Mouse (Mus musculus) kidney, postnatal 10 days (tissue): Measurements from ENCODE around the gene Sdc3.

ENCODE experiments used
- DNase-seq: peaks from one replicate; pipeline ENCODE4 v3.0.0; 2021; ENCODE audit warnings: mixed read lengths

Gene Sdc3

DNA sequence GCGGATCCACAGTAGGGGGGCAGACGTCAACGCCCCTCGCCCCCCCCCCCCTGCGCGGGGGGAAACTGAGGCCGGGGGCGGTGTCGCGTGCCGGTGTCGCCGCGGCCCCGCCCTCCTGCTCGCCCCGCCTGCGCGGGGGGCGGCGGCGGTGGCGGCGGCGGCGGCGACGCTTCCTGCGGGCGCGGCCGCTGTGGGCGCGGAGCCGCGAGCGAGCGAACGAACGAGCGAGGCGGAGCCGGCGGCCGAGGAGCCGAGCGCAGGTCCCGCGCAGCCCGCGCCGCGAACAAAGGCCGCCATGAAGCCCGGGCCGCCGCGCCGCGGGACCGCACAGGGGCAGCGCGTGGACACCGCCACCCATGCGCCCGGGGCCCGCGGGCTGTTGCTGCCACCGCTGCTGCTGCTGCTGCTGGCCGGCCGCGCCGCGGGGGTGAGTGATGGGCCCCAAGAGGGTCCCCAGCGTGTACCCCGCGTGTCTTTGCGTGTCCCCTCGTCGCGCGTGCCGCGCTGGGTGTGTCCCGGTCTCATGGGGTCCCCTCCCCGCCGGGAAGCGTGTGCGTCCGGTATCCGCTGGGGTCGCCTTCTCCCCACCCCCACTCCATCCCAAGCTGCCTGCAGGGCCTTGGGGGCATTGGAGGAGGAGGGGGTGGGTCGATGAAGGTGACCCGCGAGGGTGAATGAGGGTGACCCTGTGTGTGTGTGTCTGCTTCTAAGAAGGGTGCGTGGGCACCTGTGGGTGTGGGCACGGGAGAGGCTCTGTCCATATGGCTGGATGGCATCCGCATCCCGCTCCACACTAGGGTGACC lies at the start of gene Sdc3:
Gene Sdc3, plus strand, starts transcription at position 162 of the 804 bp plus-strand sequence.
- DNase-seq: peak; percentile 69

DNA sequence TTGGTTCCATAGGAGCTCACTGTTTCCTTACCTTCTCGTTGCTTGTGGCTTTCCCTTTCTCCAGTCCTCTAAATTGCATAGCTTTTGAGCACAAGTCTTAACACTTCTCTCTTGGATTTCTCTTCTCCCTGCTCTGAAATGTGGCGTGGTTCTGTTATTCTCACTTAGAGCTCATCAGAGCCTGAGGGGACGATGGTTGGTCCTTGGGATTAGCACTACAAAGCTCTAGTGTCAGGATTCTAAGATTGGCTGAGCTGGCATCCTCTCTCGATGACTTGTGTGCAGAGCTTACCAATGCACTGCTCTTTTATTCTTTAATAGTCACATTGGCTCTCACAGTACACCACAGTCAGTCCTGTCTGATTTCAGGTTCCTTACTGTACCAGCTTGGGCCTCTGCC lies 48.3 kb upstream of the Sdc3 start:
- no peak for DNase-seq

DNA sequence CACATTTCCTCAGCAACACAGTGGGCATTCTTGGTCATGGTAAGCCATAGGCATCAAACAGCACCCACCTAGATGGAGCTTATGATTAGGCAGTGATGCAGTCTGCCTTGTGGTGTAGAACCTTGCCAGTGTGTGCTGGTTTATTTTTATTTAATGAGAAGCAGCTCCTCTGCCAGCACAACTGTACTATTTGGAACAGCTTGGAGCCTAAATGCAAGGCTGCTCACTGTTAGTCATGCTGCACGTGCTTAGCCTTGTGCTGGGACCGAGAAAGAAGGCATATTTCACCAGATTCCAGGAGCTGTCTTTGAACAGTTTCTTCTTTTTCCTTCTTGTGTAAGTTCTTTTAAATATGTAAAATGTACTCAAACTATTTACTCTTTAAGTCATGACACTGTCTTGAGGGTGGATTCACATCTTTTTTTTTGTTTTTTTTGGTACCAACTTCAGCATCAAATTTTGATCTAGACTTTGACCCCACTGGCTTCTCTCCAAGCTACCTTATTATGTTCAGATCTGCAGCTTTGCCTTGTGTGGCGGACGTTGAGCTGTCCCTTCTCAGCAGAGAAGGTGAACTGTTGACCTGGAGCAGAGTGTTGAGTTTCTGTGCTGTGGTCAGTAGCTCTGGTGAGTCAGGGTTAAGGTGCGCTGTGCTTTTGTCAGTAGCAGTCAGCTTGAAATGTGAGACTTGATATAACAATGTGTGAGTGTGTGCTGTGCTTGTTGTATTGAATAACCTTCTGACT lies 46.6 kb upstream of the Sdc3 start:
- peak; percentile 38 for DNase-seq

GRCm38 (mm10) chr4:130749566-130749965 lies 42.8 kb upstream of the Sdc3 start:
- DNase-seq: no peak

GRCm38 (mm10) chr4:130751966-130752365 lies 40.4 kb upstream of the Sdc3 start:
- no peak for DNase-seq

GRCm38 (mm10) chr4:130752591-130752990 lies 39.7 kb upstream of the Sdc3 start:
- peak; percentile 47 for DNase-seq

DNA sequence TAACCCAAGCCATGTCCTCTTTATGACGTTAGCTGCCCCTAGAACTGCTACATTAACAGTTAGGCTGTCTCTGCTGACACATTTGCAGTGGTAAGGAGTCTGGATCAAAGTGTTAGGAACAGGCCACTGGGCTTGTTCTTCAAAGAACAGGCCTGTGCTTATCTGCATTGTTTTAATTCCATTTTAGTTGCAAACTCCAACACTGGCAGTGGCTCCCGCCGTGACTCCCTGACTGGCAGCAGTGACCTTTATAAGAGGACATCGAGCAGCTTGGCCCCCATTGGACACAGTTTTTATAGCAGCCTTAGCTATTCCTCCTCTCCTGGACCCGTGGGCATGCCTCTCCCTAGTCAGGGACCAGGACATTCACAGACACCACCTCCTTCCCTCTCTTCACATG lies 38.6 kb upstream of the Sdc3 start:
- no peak for DNase-seq

GRCm38 (mm10) chr4:130754776-130755175 lies 37.6 kb upstream of the Sdc3 start:
- no peak for DNase-seq

DNA sequence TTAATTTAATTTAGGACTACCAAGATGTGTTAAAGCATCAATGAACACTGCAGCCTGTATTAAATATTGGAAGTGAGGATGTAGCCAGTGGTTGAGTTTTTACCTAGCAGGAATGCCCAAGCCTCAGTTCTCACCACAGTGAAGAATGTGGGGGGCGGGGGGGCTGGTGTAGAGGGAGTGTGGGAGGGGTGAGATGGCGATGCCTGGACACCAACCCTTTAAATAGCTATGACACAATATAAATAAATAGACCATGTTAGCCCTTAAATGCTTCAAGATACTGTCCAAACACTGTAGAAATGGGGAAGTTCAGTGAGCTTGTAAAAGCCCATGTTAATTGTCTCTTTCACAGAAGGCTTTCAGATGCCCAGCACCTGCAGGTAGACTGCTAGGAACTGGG lies 32.5 kb upstream of the Sdc3 start:
- DNase-seq: no peak

DNA sequence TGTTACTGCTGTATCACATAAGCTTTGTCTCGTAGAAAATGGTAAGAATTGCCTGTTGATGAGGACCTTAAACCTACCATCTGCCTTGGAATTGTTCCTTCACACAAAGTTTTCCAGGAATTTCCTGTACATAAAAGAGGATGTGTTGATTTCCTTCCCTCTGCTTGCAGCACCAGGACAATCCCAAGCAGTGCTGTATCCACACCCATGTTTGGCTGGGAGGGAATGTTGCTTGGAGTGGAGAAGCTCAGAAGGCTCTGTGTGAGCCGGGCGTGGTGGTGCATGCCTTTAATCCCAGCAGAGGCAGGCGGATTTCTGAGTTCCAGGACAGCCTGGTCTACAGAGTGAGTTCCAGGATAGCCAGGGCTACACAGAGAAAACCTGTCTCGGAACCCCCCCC lies 30.5 kb upstream of the Sdc3 start:
- DNase-seq: no peak

DNA sequence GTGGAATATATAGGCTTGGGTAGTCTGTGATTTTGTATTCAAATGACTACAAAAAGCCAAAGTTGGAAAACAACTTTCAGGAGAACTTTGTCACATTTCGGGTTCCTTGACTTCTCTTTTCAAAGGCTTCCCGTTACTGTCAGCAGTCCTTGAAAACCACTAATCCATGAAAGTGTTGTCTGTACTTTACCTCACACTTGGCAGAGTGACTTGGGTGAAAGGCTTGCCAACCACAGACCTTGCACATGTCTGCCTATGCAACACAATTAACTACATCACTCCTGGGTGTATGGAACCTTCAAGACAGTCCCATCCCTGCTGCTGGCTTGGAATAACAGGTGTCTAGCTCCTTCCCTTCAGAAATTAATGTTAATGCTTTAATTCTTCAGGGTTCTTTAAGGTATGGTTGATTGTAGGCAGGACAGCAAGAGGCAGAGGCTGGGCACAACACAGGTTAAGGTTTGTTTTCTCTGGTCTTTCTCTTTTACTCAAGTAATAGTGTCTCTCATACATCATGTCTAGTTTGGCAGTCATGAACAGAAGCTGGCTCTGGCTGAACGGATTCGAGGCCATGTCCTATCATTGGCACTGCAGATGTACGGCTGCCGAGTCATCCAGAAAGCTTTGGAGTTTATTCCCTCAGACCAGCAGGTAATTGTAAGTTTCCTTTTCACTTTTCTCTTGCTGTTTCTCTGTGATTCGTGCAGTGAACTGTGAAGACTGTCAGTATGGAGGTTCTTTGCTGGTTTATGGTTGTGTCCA lies 26.8 kb upstream of the Sdc3 start:
- no peak for DNase-seq

- DNase-seq: no peak
Observed at GRCm38 (mm10) chr4:130766387-130766786, 25.9 kb upstream of the Sdc3 start.

DNA sequence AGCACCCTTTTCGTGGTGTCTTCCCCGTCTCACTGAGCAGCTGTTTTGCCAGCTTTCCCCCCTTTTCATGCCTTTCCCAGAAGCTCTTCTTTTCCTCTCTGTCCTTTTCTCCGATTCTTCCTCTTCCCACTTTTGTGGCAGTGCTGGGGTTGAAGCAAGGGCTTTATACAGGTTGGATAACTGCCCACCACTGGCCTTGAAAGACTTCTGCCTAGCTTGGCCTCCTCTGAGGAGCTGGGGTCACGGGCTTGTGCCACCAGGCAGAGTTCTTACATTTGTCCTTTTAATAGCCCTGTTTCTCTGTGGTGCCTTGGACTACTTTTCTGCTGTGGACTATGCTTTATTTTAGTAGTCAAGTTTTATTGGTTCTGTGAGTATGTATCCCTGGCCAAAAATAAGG lies 25.4 kb upstream of the Sdc3 start:
- DNase-seq: no peak

- no peak for DNase-seq
Observed at GRCm38 (mm10) chr4:130773899-130774298, 18.4 kb upstream of the Sdc3 start.

- no peak for DNase-seq
Observed at GRCm38 (mm10) chr4:130774822-130775221, 17.5 kb upstream of the Sdc3 start.

- no peak for DNase-seq
Observed at GRCm38 (mm10) chr4:130777647-130778046, 14.7 kb upstream of the Sdc3 start.

GRCm38 (mm10) chr4:130779037-130779436 lies 13.3 kb upstream of the Sdc3 start:
- no peak for DNase-seq

DNA sequence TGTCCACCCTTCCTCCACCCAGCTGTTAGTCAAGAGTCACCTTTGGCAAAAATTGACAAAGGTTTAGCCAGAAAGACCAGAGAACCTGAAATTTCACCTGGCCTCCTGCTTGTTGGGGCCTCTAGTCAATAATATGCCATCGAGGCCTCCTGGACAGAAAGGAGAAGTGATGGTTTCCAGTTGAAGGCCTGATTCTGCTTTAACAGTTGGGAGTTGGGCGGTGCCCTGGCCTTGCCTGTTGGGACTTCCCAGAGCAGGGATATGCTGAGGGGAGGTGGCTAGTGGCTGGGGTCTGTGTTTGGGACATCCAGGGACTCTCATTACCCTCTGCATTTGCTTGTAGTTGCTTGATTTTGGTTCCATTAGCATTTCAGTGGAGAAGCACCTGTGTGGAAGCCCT lies 9.8 kb upstream of the Sdc3 start:
- no peak for DNase-seq

DNA sequence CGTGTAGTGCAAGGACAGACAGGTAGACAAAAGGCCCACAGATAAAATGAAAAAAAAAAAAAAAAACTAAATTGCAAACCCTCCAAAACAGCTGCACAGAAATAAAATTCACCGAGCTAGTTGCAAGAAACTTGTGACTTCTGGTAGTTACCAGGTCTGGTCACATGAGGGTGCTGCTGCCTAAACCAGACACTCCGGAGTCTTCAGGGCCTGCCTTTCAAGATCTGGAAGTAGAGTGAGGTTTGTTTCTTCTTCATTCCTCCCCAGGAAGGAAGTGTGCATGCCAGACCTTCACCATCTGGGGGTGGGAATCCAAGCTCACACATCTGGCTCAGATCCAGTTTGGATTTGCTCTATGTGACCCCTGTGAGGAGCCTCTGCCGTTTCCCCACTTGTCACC lies 7.6 kb upstream of the Sdc3 start:
- peak; percentile 73 for DNase-seq

DNA sequence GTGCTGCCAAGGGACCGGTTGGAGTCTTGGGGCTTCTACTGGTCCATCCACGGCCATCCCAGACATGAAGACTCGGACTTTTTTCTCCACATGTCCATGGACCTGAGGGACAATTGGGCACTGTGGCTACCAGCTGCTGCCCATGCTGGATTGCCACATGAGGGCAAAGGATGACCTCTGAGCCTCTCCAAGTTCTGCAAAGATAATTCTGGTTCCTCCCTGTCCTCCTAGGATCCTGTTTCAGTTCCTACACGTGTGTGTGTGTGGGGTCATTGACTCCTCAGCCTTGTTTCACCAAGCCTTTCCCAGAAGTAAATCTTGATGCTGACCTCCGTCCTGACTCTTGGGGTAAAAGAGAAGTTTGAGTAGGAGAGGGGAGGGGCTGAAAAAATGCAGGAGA lies 4.8 kb upstream of the Sdc3 start:
- DNase-seq: no peak

GRCm38 (mm10) chr4:130790180-130790579 lies 2.2 kb upstream of the Sdc3 start:
- peak; percentile 87 for DNase-seq

DNA sequence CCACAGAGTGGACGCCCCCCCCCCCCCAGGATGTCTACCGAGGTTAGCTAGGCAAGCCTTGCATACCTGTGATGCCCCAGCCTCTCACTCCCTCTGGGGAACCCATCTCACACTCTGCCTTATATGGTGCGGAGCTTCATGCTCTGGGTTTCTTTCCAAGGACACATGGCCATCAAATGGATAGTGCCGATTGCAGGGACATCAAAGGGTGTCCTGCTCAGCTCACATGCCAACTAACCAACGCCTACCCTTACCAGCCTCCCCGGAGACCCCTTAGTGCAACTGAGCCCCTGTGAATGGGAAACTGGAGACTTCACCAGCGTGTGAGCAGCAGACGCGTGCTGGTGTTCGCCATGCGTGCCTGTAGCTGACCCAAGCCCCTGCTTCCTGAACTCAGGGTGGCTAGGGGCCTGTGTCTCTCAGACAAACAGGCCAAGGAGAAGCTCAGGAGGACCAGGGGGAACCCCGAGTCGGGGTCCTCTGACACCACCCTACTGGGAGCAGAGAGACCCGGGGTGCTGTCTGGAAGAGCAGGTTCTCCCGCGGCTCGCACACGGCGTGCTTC lies 444 bp upstream of the Sdc3 start:
- no peak for DNase-seq

GRCm38 (mm10) chr4:130793180-130793501 lies 804 bp downstream of the Sdc3 start:
- DNase-seq: no peak
